Comparison of ENCODE assay signal across 5 mouse cellular contexts in genomic region chr14:26197851-26198250, GRCm38 (mm10). TPM values are rescaled to one million over a fixed set of nuclear protein-coding genes. Genes with fewer than 3 reads are reported as not detected.
"Had no signal": no experiment of that assay in that cellular context is flagged by ENCODE, and none has a peak within 500 bp of the region (broad histone marks: within the 10 kb centered on the region; RNA-seq: fewer than 3 reads in every experiment).

No protein-coding gene starts in this region.

RNA-seq across cellular contexts. Expression of gene Plac9b, which starts 15.6 kb away (rescaled TPM):
- polyA plus RNA-seq: embryonic facial prominence, embryonic 10.5 days; erythroblast, embryonic 14.5 days; forebrain, embryonic 10.5 days had no signal

RNA-seq across cellular contexts. Expression of gene Duxbl3, which starts 59.9 kb away (rescaled TPM):
- polyA plus RNA-seq: cortical plate, adult 2 months; erythroblast, embryonic 14.5 days; frontal cortex, adult 2 months had no signal
